10 mouse cellular contexts compared by ENCODE assay signal in genomic region chr11:59044703-59045330, GRCm38 (mm10).
DNase-seq lines count a peak whose midpoint lies in the region; ATAC-seq and TF ChIP-seq lines count a peak whose summit lies in the region.
"Had no signal": no experiment of that assay in that cellular context is flagged by ENCODE, and none has a peak within 500 bp of the region (broad histone marks: within the 10 kb centered on the region; RNA-seq: fewer than 3 reads in every experiment).

No protein-coding gene starts in this region.

- no peak for DNase-seq in embryonic facial prominence, embryonic 11.5 days (ENCODE audit: low spot score)
- no peak for DNase-seq in embryonic facial prominence, embryonic 10.5 days (ENCODE audit: low spot score)
- peak; percentile 31 for DNase-seq in brain, adult 2 months (ENCODE audit: low read depth, low spot score)
- peak; percentile 80 for DNase-seq in gastrocnemius, adult 2 months
- peak; percentile 30 to 45 for DNase-seq in heart, postnatal 36 days
- no peak for DNase-seq in urinary bladder, adult 18-20 months (ENCODE audit: low spot score in 2 of 2)
- no peak for DNase-seq in adrenal gland, postnatal 25 days
- DNase-seq: kidney, adult 9 months had no signal

- intact Hi-C loops in gastrocnemius, adult 2 months (cut with DNase I) = no loop called here
- intact Hi-C loops in heart, postnatal 36 days (cut with DNase I) = no loop called here

- no peak overlapping the region for H3K9ac ChIP-seq in embryonic facial prominence, embryonic 11.5 days (replicated peaks; ENCODE audit: low read length)
- no peak overlapping the region for H3K9ac ChIP-seq in hindbrain, embryonic 12.5 days
- H3K9ac ChIP-seq: liver, embryonic 15.5 days had no signal

- H3K27ac ChIP-seq in embryonic facial prominence, embryonic 11.5 days (replicated peaks; ENCODE audit: low read depth, low read length) = no peak overlapping the region
- H3K27ac ChIP-seq in embryonic facial prominence, embryonic 10.5 days (replicated peaks) = no peak overlapping the region
- H3K27ac ChIP-seq in gastrocnemius, adult 2 months = peak overlapping the region; percentile 75
- no peak overlapping the region for H3K27ac ChIP-seq in hindbrain, embryonic 12.5 days
- H3K27ac ChIP-seq: liver, embryonic 15.5 days had no signal

- no peaks in the 10 kb centered on the region for H3K36me3 ChIP-seq in embryonic facial prominence, embryonic 11.5 days (replicated peaks; ENCODE audit: control insufficient read depth, insufficient read depth, low read depth, low read length)
- no peaks in the 10 kb centered on the region for H3K36me3 ChIP-seq in embryonic facial prominence, embryonic 10.5 days (replicated peaks)
- no peaks in the 10 kb centered on the region for H3K36me3 ChIP-seq in hindbrain, embryonic 12.5 days
- H3K36me3 ChIP-seq: liver, embryonic 15.5 days had no signal

- H3K27me3 ChIP-seq in embryonic facial prominence, embryonic 11.5 days (ENCODE audit: control insufficient read depth, insufficient read depth, low read length) = no peaks in the 10 kb centered on the region
- H3K27me3 ChIP-seq in embryonic facial prominence, embryonic 10.5 days (replicated peaks; ENCODE audit: low read depth, poor library complexity, severe bottlenecking) = no peaks in the 10 kb centered on the region
- H3K27me3 ChIP-seq in hindbrain, embryonic 12.5 days = no peaks in the 10 kb centered on the region
- H3K27me3 ChIP-seq: liver, embryonic 15.5 days had no signal

- no peaks in the 10 kb centered on the region for H3K9me3 ChIP-seq in embryonic facial prominence, embryonic 11.5 days (replicated peaks; ENCODE audit: control insufficient read depth, low read length)
- no peaks in the 10 kb centered on the region for H3K9me3 ChIP-seq in embryonic facial prominence, embryonic 10.5 days
- no peaks in the 10 kb centered on the region for H3K9me3 ChIP-seq in hindbrain, embryonic 12.5 days (replicated peaks)
- H3K9me3 ChIP-seq: liver, embryonic 15.5 days had no signal

- ATAC-seq in embryonic facial prominence, embryonic 11.5 days (replicated peaks; ENCODE audit: insufficient number of reproducible peaks, low FRiP score, low TSS enrichment, low read depth) = 0 out of 2 replicates have a peak, but pooled peaks have one; percentile 44
- ATAC-seq in hindbrain, embryonic 12.5 days (ENCODE audit: low FRiP score) = no peak

- no peak overlapping the region for H3K4me2 ChIP-seq in embryonic facial prominence, embryonic 11.5 days (ENCODE audit: low read depth, low read length)
- no peak overlapping the region for H3K4me2 ChIP-seq in hindbrain, embryonic 12.5 days (replicated peaks)
- H3K4me2 ChIP-seq: liver, embryonic 15.5 days had no signal

- no peak overlapping the region for H3K4me3 ChIP-seq in embryonic facial prominence, embryonic 11.5 days (ENCODE audit: low read depth, low read length)
- no peak overlapping the region for H3K4me3 ChIP-seq in embryonic facial prominence, embryonic 10.5 days
- no peak overlapping the region for H3K4me3 ChIP-seq in gastrocnemius, adult 2 months
- no peak overlapping the region for H3K4me3 ChIP-seq in hindbrain, embryonic 12.5 days
- H3K4me3 ChIP-seq: liver, embryonic 15.5 days had no signal

- H3K4me1 ChIP-seq in embryonic facial prominence, embryonic 11.5 days (ENCODE audit: control insufficient read depth, insufficient read depth, low read length) = no peaks in the 10 kb centered on the region
- no peaks in the 10 kb centered on the region for H3K4me1 ChIP-seq in embryonic facial prominence, embryonic 10.5 days
- no peaks in the 10 kb centered on the region for H3K4me1 ChIP-seq in hindbrain, embryonic 12.5 days
- H3K4me1 ChIP-seq: liver, embryonic 15.5 days had no signal

- no peak for TF ChIP-seq CTCF in gastrocnemius, adult 2 months (IDR thresholded peaks at IDR 0.05)

- 89% methylated on average over 15 of the region's 15 CpGs for WGBS in embryonic facial prominence, embryonic 11.5 days
- 92% methylated on average over 15 of the region's 15 CpGs for WGBS in embryonic facial prominence, embryonic 10.5 days
- WGBS in hindbrain, embryonic 12.5 days = 93% methylated on average over 15 of the region's 15 CpGs

Comparison
In these comparisons a context has a peak if more than half of its experiments do, and no peak if none do; other contexts are left out.
1. DNase-seq: peak in brain, adult 2 months (single experiment), gastrocnemius, adult 2 months (single experiment) and heart, postnatal 36 days (2 of 2); none in embryonic facial prominence, embryonic 11.5 days (single experiment), embryonic facial prominence, embryonic 10.5 days (single experiment), urinary bladder, adult 18-20 months (0 of 2) and adrenal gland, postnatal 25 days (single experiment).